Mouse (Mus musculus): ENCODE measurements around the gene Arhgap9. TPM values are rescaled to one million over a fixed set of nuclear protein-coding genes. Genes with fewer than 3 reads are reported as not detected.

Arhgap9 gene
- total and polyA plus RNA-seq, 3 experiments: 32.4 to 44.7 (median 33.7) TPM

- H3K9me3 ChIP-seq (replicated peaks; ENCODE audit: low read length): no peaks in the 10 kb centered on the region
- no peak overlapping the region for H3K4me2 ChIP-seq (ENCODE audit: insufficient read depth, low read depth, poor library complexity, severe bottlenecking)
- no peaks in the 10 kb centered on the region for H3K4me1 ChIP-seq (ENCODE audit: control insufficient read depth in 1 of 2, insufficient read depth in 2 of 2)
- DNase-seq (ENCODE audit: extremely low read depth): no peak
- no peak overlapping the region for H3K9ac ChIP-seq (ENCODE audit: insufficient read depth, low read depth)
- no peak overlapping the region for H3K4me3 ChIP-seq (replicated peaks in 1 of 3; ENCODE audit: low read depth in 2 of 3, low read length in 2 of 3, poor library complexity in 1 of 3)
- H3K36me3 ChIP-seq (replicated peaks in 1 of 2; ENCODE audit: control insufficient read depth in 1 of 2, insufficient read depth in 1 of 2, low read length in 1 of 2): peaks cover 66 to 99% of the 10 kb centered on the region in 2 experiments
- no peaks in the 10 kb centered on the region for H3K27me3 ChIP-seq (replicated peaks)
- TF ChIP-seq JUND (conservative IDR thresholded peaks at IDR 0.05; ENCODE audit: low read depth, low read length) (no peak), USF1 (IDR thresholded peaks at IDR 0.05; ENCODE audit: low read depth, low read length) (no peak), MAFK (IDR thresholded peaks at IDR 0.05; ENCODE audit: insufficient replicate concordance, low read length) (no peak), ZNF384 (IDR thresholded peaks at IDR 0.05; ENCODE audit: low read depth, low read length) (no peak), IRF4 (IDR thresholded peaks at IDR 0.05; ENCODE audit: low read depth, low read length) (no peak), MAZ (IDR thresholded peaks at IDR 0.05; ENCODE audit: low read depth, low read length) (no peak), KAT2A (IDR thresholded peaks at IDR 0.05; ENCODE audit: insufficient replicate concordance, low read length) (no peak), MAX (IDR thresholded peaks at IDR 0.05; ENCODE audit: low read length) (no peak), RCOR1 (conservative IDR thresholded peaks at IDR 0.05; ENCODE audit: low read depth, low read length) (no peak), ZMIZ1 (IDR thresholded peaks at IDR 0.05; ENCODE audit: low read depth, low read length) (no peak)
- H3K27ac ChIP-seq (ENCODE audit: insufficient read depth, low read depth): no peak overlapping the region
- no peaks in the 10 kb centered on the region for H3K79me2 ChIP-seq (replicated peaks; ENCODE audit: control insufficient read depth, extremely low read depth, insufficient read depth, poor library complexity, severe bottlenecking)
- dilution Hi-C loops (cut with MboI; ENCODE audit: extremely low pct_ligation_motif_present, extremely low pct_unique_long_range_greater_than_20kb, low sequenced_read_pairs) (no loop called here), in situ Hi-C loops (cut with MboI; ENCODE audit: low pct_ligation_motif_present, low pct_unique_long_range_greater_than_20kb, low sequenced_read_pairs) (no loop called here)
Measured at GRCm38 (mm10) chr10:127274261-127275022, 47.3 kb upstream of the Arhgap9 start.

GRCm38 (mm10) chr10:127279730-127280129 is 42.0 kb upstream of the Arhgap9 start:
- H3K9ac ChIP-seq (ENCODE audit: insufficient read depth, low read depth): no peak overlapping the region
- no peak for DNase-seq (ENCODE audit: extremely low read depth)
- H3K9me3 ChIP-seq (replicated peaks; ENCODE audit: low read length): peaks cover 2% of the 10 kb centered on the region
- TF ChIP-seq TCF12 (IDR thresholded peaks at IDR 0.05; ENCODE audit: low read depth, low read length) (no peak), MAFK (IDR thresholded peaks at IDR 0.05; ENCODE audit: insufficient replicate concordance, low read length) (no peak), HCFC1 (IDR thresholded peaks at IDR 0.05; ENCODE audit: low read depth, low read length) (no peak), SMC3 (IDR thresholded peaks at IDR 0.05; ENCODE audit: low read depth, low read length) (no peak), PAX5 (IDR thresholded peaks at IDR 0.05; ENCODE audit: low read length) (no peak), BHLHE40 (IDR thresholded peaks at IDR 0.05; ENCODE audit: low read depth, low read length) (no peak), ZMIZ1 (IDR thresholded peaks at IDR 0.05; ENCODE audit: low read depth, low read length) (no peak), IRF4 (IDR thresholded peaks at IDR 0.05; ENCODE audit: low read depth, low read length) (no peak)
- no peaks in the 10 kb centered on the region for H3K27me3 ChIP-seq (replicated peaks)
- H3K4me1 ChIP-seq (ENCODE audit: control insufficient read depth in 1 of 2, insufficient read depth in 2 of 2): no peaks in the 10 kb centered on the region
- dilution Hi-C loops (cut with MboI; ENCODE audit: extremely low pct_ligation_motif_present, extremely low pct_unique_long_range_greater_than_20kb, low sequenced_read_pairs): no loop called here
- peaks cover 78 to 97% of the 10 kb centered on the region in 2 experiments for H3K36me3 ChIP-seq (replicated peaks in 1 of 2; ENCODE audit: control insufficient read depth in 1 of 2, insufficient read depth in 1 of 2, low read length in 1 of 2)
- H3K4me2 ChIP-seq (ENCODE audit: insufficient read depth, low read depth, poor library complexity, severe bottlenecking): no peak overlapping the region
- in situ Hi-C loops (cut with MboI; ENCODE audit: low pct_ligation_motif_present, low pct_unique_long_range_greater_than_20kb, low sequenced_read_pairs): no loop called here
- H3K27ac ChIP-seq (ENCODE audit: insufficient read depth, low read depth): no peak overlapping the region
- H3K4me3 ChIP-seq (replicated peaks in 1 of 3; ENCODE audit: low read depth in 2 of 3, low read length in 2 of 3, poor library complexity in 1 of 3): no peak overlapping the region
- H3K79me2 ChIP-seq (replicated peaks; ENCODE audit: control insufficient read depth, extremely low read depth, insufficient read depth, poor library complexity, severe bottlenecking): no peaks in the 10 kb centered on the region

Data from CH12.LX (cell line).